ENCODE assay signal across 23 mouse cellular contexts in genomic region chr10:28458027-28458426, GRCm38 (mm10).
DNase-seq lines count a peak whose midpoint lies in the region; ATAC-seq and TF ChIP-seq lines count a peak whose summit lies in the region.
"Had no signal": no experiment of that assay in that cellular context is flagged by ENCODE, and none has a peak within 500 bp of the region (broad histone marks: within the 10 kb centered on the region; RNA-seq: fewer than 3 reads in every experiment).

No protein-coding gene starts in this region.

- no peak overlapping the region for H3K9ac ChIP-seq in hindbrain, embryonic 13.5 days
- H3K9ac ChIP-seq in midbrain, embryonic 16.5 days (ENCODE audit: low read depth, low read length): no peak overlapping the region
- H3K9ac ChIP-seq: forebrain, postnatal 0 days; heart, embryonic 12.5 days; liver, embryonic 13.5 days; lung, embryonic 14.5 days; neural tube, embryonic 15.5 days had no signal

- H3K4me2 ChIP-seq in hindbrain, embryonic 13.5 days: no peak overlapping the region
- no peak overlapping the region for H3K4me2 ChIP-seq in midbrain, embryonic 16.5 days (ENCODE audit: low read length)
- H3K4me2 ChIP-seq: heart, embryonic 12.5 days; liver, embryonic 13.5 days; lung, embryonic 14.5 days; neural tube, embryonic 15.5 days had no signal

- H3K27me3 ChIP-seq in hindbrain, embryonic 13.5 days: no peaks in the 10 kb centered on the region
- H3K27me3 ChIP-seq in midbrain, embryonic 16.5 days (ENCODE audit: control insufficient read depth, insufficient read depth, low read depth, low read length): no peaks in the 10 kb centered on the region
- H3K27me3 ChIP-seq: heart, embryonic 12.5 days; liver, embryonic 13.5 days; neural tube, embryonic 15.5 days; Patski had no signal

- intact Hi-C loops in left cerebral cortex, adult 2 months (cut with DNase I): no loop called here
- intact Hi-C loops in left cerebral cortex, postnatal 14 days (cut with DNase I): no loop called here

- 0 out of 2 replicates have a peak, but pooled peaks cover 4% of the 10 kb centered on the region for H3K4me1 ChIP-seq in hindbrain, embryonic 13.5 days (replicated peaks)
- H3K4me1 ChIP-seq in midbrain, embryonic 16.5 days (ENCODE audit: control insufficient read depth, insufficient read depth, low read length): no peaks in the 10 kb centered on the region
- H3K4me1 ChIP-seq: liver, embryonic 13.5 days; neural tube, embryonic 15.5 days had no signal

- TF ChIP-seq CTCF in left cerebral cortex, adult 2 months (IDR thresholded peaks at IDR 0.05): no peak

- no peak overlapping the region for H3K4me3 ChIP-seq in left cerebral cortex, adult 2 months
- no peak overlapping the region for H3K4me3 ChIP-seq in hindbrain, embryonic 13.5 days
- H3K4me3 ChIP-seq in midbrain, embryonic 16.5 days (ENCODE audit: low read depth, low read length): no peak overlapping the region
- H3K4me3 ChIP-seq: gastrocnemius, adult 2 months; heart, embryonic 12.5 days; liver, embryonic 13.5 days; neural tube, embryonic 15.5 days had no signal

- H3K9me3 ChIP-seq in hindbrain, embryonic 13.5 days: no peaks in the 10 kb centered on the region
- no peaks in the 10 kb centered on the region for H3K9me3 ChIP-seq in midbrain, embryonic 16.5 days (replicated peaks; ENCODE audit: control insufficient read depth, low read length, poor library complexity, severe bottlenecking)
- H3K9me3 ChIP-seq: heart, embryonic 12.5 days; liver, embryonic 13.5 days; neural tube, embryonic 15.5 days had no signal

- no peaks in the 10 kb centered on the region for H3K36me3 ChIP-seq in hindbrain, embryonic 13.5 days
- no peaks in the 10 kb centered on the region for H3K36me3 ChIP-seq in midbrain, embryonic 16.5 days (ENCODE audit: control insufficient read depth, insufficient read depth, low read length)
- H3K36me3 ChIP-seq: heart, embryonic 12.5 days; liver, embryonic 13.5 days; neural tube, embryonic 15.5 days had no signal

- 0 out of 2 replicates have a peak overlapping the region, but pooled peaks have one; percentile 36 for H3K27ac ChIP-seq in left cerebral cortex, adult 2 months
- H3K27ac ChIP-seq in hindbrain, embryonic 13.5 days: no peak overlapping the region
- H3K27ac ChIP-seq in midbrain, embryonic 16.5 days (ENCODE audit: low read length): peak overlapping the region; percentile 57; the same call in 1 of the 2 replicates
- H3K27ac ChIP-seq: gastrocnemius, adult 2 months; liver, embryonic 13.5 days; neural tube, embryonic 15.5 days had no signal

- no peak for DNase-seq in cerebellum, adult 9-11 months
- no peak for DNase-seq in left cerebral cortex, adult 2 months (ENCODE audit: extremely low spot score in 1 of 2, low spot score in 2 of 2)
- no peak for DNase-seq in left cerebral cortex, postnatal 14 days (ENCODE audit: low spot score in 2 of 2)
- no peak for DNase-seq in heart, adult 8-10 months (ENCODE audit: low spot score)
- no peak for DNase-seq in testis, postnatal 10 days (ENCODE audit: low spot score)
- DNase-seq: adrenal gland, postnatal 14 days; cerebellum, adult 2 months; forebrain, postnatal 0 days; gastrocnemius, adult 2 months; heart, postnatal 14 days; kidney, adult 8-10 months; kidney, postnatal 14 days; liver, embryonic 13.5 days; lung, embryonic 14.5 days; lung, postnatal 36 days; thymus, postnatal 4 days had no signal

- 43% methylated on average over 1 of the region's 1 CpGs for WGBS in hindbrain, embryonic 13.5 days
- WGBS in midbrain, embryonic 16.5 days: 25% methylated on average over 1 of the region's 1 CpGs

- peak; percentile 36; the same call in 1 of the 2 replicates for ATAC-seq in cerebellum, adult (ENCODE audit: insufficient number of reproducible peaks, low FRiP score, low TSS enrichment)
- peak; percentile 32; the same call in 1 of the 2 replicates for ATAC-seq in hindbrain, embryonic 13.5 days (ENCODE audit: low FRiP score)
- peak; percentile 80 for ATAC-seq in midbrain, embryonic 16.5 days
- ATAC-seq: activated CD4-positive, CD25-positive, alpha-beta regulatory T cell, adult 4 months; forebrain, postnatal 0 days; Patski had no signal
